Mouse (Mus musculus): Measurements from ENCODE around the gene Mtg2.

The Mtg2 gene

DNA sequence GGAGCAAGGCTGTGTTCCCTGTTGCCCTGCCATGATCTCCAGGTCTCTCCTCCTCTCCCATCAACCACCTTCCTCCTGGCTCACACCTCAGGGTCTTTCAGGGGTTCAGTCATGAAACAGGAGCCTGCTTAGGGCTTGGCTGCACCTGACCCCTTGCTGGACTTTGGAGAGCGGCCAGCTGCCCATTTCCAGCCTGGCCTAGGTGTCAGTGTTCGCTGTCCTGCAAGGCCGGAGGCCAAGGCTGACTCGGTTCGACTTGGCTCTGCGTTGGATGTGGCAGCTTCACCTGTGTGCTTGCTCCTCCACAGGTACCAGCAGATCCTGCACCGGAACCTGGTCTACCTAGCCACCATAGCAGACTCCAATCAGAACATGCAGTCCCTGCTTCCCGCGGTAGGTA lies 17.4 kb upstream of the Mtg2 start:
- DNase-seq: no peak

DNA sequence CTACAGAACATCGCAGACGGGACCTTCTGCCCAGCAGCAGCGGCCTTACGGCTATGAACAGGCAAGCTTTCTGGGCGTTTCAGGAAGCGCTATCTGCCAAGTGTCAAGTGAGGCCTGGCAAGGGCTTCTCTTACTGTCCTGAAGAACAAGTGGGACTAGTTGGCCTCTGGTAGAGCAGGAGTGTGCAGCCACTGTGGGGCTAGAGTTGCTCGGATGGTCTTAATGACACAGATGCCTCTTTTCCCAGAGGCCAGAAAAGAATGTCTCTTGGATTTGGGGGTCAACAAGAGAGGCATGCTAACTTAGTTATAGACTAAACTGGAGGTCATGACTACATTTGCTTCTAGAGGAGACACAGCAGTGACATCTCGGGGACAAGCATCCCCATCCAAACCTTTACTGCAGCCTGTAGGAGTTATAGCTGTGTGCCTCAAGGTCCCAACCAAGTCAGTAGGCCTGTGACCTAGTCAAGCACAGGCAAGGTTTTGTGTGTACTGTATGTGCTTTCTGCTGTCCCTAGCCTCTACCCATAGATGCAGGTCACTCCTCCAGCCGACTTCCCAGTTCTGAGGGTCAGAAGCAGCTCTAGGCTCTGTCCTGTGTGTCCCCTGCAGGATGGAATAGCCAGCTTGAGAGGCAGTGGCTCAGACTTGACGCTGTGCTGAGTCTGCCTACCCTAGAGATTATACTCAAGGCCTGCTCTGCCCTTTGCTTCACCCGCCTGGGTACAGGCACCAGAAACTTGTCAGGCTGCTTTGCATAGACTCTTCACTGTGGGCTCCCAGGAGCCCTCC lies 6.9 kb upstream of the Mtg2 start:
- DNase-seq: no peak

DNA sequence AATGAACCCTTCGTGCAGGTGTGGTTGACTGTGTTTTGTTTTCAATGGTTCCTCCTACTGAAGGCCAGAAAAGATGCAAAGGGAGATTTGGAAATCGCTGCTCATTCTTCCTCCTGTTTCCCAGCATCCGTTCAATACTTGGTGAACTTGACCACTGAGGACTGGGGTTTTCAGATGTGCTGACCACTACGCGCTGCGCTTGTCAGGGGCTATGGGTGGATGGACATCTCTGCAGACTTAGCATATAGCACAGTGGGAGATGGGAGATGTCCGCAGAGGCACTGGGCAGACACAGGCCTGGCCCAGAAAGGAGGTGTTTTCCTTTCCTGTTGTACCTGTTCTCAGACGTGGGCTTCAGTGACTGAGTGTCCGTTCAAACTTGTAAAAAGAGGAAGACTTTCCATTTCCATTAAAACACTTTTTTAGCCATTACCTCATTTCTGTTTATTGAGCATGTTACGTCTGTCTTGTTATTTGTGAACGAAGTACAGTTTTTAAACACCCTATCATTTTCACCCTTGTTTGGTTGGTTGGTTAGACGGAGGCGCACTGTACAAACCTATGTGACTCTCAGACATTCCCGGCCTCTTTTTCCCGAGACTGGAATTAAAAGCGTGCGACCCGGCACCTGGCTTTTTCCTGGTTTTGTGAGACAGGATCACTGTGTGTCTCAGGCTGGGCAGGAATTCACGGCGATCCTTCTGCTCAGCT lies 463 bp upstream of the Mtg2 start:
- no peak for DNase-seq

DNA sequence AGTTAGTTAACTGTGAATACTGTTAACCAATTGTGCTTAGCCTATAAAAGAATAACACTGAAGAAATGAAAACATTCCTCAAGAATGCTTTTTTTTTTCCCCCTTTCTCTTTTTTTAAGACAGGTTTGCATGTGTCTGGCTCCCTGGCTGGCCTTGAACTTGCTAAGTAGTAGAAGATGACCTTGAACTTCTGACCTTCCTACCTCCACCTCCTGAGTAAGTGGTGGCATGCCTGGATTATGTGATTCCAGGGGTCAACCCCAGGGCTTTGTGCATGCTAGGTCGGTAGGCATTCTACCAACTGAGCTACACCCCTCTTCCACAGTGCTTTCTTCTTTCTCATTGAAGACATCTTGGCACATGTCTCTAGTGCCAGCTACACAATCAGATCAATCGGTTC lies 1.3 kb downstream of the Mtg2 start:
- DNase-seq: no peak

DNA sequence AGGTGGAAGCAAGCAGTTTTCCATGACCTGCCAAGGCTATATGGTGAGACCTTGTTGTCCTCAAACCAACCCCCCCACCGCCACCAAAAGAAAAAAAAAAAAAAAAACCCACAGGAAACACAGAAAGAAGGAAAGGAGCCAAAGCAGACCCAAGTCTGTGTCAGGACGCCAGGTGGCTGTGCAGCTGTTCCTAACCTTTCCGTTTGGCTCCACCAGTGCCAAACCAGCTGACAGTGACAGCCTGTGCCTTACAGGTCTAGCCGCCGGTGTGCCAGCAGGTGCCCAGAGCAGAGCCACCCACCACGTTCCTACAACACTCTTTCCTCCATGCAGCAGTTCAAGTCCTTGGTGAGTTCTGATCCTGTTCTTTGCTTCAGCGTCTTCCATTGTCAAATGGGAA lies 2.5 kb downstream of the Mtg2 start:
- no peak for DNase-seq

DNA sequence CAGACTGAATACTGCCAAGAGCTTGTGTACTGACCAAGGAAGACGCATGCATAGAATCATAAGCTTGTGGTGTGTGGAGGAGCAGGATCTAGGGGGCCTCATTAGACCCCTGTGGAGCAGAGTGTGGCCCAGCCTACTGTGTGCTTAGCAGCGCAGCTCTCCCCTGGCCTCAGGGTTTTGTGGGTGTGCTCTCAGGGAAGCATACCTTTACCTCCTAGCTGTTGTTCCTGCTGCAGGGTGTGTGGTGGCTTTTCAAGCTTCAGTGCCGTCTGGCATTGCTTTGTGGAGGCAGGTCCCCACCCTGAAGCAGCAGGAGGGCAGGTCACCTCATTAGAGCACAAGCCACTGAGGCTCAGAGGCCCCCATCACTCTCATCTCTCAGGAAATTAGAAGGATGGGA lies 7.2 kb downstream of the Mtg2 start:
- DNase-seq: no peak

DNA sequence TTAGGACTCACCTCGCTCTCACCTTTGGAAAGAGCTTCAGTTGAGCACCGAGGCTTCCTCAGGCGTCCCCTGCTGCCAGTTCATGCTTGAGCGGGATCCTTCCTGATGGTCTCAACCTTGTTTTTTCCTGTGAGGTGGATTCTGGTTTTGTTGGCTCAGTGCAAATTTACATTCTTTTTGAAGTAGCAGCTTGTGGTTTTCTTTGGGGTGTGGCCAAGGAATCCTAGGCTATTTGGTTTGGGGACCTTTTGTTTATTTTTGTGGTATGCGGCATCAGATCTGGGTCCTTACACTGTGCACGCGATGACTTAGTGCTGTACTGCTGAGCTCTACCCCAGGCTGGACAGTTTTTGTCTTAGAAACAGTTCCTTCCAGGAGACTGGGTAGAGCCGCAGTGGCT lies 10.3 kb downstream of the Mtg2 start:
- DNase-seq: no peak

DNA sequence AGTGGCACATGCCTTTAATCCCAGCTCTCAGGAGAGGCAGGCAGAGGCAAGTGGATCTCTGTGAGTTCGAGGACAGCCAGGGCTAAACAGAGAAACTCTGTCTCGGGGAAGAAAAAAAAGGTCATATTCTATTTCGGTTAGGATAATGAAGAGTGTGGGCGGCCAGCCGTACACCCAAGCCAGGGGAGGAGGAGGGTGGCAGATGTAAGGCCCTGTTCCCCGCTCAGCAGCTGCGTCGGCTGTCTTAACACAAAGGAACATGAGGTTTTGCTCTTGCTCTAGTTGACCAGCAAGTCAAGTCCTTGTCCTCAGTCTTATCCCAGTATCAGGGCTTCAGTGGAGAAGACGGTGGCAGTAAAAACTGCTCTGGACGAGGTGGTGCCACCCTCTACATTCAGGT lies 12.7 kb downstream of the Mtg2 start:
- no peak for DNase-seq

DNA sequence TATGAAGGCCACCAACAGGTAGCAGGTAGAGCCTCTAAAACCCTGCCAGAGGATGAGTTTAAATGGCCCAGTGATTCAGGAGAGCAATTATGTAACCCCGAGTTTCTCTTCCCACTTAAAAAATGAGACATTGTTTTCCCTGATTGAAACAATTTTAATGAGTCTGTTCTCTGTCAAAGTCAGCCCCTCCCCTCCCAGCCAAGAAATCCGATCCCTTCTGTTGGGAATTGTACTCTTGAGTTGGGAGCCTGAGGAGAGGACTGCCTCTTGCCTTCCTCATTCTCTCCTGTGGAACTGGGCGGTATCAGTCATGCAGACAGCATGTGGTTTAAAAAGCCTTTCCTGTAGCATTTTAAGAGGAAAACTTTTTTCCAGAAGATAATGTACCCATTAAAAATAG lies 14.2 kb downstream of the Mtg2 start:
- DNase-seq: no peak

DNA sequence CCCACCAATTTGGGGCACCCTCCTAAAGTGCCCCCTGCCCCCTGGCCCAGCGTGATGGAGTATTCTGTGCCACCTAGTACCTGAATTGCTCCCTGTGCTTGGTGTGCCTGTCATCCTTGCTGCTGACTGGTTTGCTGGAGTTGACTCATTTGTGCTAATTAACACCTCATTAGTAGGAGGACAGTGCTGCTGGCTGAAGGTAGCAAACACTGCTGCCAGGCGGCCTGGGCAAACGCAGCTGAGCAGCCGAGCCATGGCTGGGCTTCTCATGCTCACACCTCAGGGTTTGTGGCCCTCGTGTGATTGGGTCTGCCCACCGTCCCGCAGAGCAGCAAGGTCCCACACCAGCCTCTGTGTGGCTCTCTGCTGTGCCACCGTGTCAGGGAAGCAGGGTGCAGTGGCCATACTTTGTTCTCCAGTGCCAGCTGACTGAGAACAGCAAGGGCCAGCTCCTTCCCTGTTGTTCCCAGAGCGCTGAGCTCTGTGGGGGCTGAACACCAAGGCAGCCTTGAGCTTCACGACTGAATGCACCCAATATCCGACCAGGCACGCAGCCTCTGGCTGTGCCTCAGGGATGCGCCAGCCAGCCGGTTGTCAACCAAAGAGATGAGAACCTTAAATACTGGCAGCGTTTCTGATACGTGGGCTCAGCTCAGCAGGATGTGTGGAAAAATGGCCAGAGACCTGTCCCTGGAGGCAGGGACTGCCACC lies 15.7 kb downstream of the Mtg2 start:
- DNase-seq: peak; percentile 63 to 64

DNA sequence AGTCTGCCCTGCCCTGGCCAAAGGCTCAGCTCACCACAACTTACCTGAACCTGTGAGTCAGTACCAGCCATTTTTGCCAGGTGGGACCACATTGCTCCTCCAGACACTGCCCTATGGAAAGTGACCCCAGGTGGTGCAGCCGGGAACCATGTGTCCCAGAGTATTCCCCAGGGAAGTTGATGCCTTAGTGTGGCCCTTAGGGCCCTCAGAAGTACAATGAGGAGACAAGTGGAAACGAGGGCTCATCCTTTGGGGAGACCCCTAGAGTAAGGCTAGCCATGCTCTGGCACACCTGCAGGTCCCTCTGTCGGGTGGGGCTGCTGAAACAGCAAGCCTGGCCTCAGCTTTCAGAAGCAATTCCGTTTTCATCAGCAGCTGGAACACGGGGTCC lies 16.2 kb downstream of the Mtg2 start:
- DNase-seq: no peak

DNA sequence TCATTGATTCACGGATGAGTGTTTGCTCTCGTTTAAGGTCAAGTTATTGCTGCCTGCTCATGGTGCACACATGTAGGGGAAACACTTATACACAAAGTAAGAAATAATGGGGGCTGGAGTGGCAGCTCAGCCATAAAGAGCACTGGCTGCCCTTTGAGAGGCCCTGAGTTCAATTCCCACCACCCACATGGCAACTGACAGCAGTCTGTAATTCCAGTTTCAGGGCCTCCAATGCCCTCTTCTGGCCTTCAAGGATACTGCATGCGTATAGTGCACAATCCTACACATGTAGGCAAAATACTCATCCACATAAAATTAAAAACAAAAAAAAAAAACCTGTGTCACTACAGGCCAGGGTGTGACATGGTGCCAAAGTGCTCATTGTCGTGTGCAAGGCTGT lies 17.1 kb downstream of the Mtg2 start:
- no peak for DNase-seq

DNA sequence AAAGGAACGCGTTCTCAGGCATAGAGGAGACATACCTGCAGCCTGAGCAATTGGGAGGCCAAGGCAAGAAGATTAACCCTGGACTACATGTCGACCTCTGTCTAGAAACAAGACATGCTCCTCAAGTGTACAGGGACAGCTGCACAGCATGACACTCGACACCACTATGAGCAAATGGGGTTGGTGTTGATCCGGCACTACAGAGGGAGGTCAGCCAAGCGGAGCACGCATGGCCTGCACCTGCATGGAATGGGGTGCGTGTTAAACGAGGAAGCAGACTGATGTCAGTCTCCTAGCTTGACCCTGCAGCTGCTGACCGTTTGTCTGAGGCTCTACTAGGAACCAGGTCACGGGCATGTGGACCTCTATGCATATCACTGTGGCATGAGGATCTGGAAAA lies 19.9 kb downstream of the Mtg2 start:
- no peak for DNase-seq

DNA sequence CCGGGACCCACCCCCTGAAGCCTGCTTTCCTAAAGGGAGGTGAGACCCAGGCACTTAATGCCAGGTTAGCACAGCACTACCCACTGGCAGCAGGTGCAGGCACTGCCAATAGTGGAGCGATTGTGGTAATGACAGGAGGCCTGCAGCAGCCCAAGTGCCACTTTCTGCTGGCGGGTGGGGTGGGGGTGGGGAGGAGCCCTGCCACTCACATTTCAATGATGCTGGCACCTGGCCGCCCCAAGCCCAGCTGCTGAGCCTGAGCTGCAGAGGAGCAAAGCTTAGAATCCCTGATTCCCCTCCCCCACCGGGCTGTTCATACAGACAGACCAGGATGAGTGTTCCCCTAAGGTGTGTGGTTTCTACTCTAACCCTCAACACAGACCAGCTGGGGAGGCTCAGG lies 25.3 kb downstream of the Mtg2 start:
- DNase-seq: peak in 1 of 2 experiments; percentile 27

DNA sequence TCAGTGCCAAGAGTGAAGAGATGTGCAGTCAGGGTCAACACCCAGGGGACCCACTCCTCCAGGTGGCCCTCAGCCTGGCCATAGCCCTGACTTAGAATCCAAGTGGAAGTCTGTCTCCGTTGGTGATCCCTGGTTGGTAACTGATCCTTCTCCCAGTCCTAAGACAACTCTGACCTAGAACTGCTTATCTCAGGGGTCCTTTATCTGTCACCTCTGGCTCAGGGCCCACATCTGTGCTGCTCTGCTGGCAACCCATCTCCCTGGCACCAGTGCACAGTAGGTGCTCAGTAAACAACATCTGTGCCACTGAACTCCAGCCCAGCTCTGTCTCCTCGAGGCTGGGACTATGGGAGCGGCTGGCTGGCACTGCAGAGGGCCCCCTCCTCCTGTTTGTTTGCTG lies 27.2 kb downstream of the Mtg2 start:
- no peak for DNase-seq

DNA sequence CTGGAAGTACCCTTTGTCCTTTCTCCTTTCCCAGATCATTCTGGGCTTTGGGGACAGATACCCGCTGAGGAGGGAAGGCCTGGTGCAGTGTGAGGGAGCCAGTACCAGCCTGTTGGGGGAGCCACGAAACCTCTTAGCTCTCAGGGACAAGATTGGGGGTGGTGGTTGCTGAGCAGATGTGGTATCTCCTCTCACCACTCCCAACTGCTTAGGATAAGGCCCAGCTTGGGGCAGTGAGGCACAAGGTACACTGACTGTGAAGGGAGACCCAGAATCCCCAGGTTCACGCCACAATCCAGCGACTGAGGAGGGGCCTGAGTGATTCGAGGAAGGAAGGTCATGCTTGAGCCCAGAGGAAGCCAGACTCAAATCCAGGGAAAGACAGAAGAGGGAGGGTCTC lies 27.8 kb downstream of the Mtg2 start:
- no peak for DNase-seq

DNA sequence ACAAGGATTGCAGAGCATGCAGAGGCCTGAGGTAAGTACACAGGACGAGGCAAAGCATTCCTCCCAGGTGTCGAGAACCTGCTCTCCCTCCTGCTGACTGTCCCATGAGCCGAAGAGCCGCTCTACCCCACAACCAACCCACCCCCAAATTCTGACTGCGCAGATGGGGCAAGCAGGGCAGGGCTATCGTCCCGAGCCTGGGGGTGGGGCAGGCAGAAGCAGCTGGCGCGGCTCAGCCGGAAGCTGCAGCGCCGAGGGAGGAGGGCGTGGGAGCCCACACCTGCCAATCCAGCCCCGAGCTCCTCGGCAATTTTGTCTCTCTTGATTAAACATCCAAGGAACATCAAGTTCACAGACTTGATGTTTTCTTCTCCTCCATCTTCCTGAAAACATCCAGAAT lies 29.1 kb downstream of the Mtg2 start:
- no peak for DNase-seq

DNA sequence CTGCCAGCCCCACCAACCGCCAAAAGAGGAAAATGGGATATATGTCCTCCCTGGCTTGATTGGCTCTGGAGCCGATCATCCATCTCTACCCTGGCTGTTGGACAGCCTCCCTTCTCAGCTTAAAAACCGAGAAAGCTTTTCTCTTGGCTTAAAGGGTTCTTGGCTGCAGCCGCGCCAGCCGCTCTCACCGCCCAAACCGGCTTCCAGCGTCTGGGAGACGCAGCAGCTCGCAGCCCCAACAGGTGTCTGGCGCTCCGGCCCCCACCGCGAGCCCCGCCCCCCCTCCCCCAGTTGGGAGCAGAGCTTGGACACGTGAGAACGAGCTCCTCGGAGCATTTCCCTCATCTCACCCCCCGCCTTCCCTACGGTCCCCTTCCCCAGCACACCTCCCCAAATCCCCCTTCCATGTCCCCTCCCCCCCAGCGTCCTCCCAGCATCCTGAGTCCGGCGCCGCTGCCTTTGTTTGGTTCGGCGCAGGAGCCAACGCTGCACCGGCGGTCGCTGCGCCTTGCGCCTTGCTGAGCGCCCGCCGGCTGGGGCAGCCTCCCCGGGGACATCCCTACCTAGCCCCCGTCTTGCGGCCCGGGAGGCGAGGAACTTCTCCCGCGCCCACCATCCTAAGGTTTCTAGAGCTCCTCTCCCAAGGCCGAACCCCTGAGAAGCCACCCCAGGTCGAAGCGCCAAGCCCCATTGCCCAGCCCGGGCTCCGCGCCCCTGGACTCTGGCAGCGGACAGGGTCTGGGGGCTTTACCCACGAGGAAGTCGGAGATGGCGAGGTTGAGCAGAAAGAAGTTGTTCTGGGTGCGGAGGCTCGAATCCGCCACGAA lies 33.0 kb downstream of the Mtg2 start:
- peak in 1 of 2 experiments; percentile 40 for DNase-seq

DNA sequence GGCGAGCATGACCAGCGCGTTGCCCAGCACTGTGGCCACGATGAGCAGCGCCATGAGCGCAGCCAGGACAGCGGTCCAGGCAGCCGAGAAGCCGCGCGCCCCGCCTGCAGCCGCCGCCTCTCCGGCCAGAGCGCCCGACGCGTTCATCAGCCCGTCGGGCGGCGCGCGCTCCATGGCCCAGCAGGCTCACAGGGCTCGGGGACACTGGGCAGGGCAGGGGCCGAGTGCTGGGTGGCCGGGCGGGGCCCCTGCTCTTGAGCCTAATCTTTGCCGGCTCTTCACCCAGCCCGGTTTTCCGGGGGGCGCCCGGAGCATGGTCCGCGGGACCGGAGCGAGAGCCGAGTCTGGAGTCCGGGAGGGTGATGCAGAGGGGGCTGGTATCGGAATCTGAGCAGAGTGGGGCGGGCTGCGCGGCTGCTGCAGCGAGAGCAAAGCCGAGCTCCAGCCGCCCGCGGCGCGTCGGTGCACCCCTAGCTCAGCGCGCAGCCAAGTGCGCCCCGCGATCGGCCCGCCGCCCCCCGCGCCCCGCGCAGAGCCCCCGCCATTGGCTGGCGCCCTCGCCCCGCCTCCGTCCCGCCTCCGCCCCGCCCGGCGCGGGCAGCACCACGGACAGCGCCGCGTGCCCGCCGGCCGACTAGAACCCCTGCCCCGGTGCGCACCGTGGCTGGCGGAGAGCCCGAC lies 33.7 kb downstream of the Mtg2 start, which contains the start of gene Hrh3:
TSS of gene Hrh3 (minus strand) at position 511 of the 681 bp plus-strand sequence.
- peak; percentile 69 to 72 for DNase-seq

DNA sequence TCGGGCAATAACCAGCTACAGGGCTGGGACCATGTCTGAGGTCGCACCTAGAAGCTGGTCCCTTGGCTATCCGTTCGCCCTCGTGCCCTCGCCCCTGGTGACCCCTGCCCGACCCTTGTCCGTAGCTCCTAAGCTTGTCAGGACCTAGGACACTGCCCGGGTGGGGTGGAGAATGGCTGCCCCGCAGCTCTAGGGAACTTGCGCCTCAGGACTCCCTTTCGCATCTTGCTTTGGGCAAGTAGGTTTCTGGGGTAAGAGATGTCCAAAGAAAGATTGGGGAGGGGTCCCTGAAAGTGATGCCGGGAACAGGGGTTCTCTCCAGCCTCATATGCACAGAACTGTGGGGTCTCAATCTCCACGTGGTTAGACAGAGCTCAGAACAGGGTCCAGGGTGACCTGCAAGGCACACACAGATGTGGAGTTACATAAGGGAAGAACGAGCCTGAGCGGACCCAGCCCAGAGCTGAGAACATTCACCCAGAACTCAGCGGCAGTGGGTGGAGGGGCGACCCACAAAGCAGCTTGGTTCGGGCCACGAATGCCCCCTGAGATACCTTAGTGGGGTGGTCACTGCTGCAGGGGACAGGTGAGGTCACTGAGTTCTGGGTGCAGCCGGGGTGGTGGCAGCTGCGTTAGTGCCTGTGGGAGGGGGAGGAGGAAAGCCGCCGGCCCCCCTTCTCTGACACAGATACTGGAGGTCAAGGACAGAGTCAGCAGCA lies 34.4 kb downstream of the Mtg2 start:
- DNase-seq: peak in 1 of 2 experiments; percentile 14

DNA sequence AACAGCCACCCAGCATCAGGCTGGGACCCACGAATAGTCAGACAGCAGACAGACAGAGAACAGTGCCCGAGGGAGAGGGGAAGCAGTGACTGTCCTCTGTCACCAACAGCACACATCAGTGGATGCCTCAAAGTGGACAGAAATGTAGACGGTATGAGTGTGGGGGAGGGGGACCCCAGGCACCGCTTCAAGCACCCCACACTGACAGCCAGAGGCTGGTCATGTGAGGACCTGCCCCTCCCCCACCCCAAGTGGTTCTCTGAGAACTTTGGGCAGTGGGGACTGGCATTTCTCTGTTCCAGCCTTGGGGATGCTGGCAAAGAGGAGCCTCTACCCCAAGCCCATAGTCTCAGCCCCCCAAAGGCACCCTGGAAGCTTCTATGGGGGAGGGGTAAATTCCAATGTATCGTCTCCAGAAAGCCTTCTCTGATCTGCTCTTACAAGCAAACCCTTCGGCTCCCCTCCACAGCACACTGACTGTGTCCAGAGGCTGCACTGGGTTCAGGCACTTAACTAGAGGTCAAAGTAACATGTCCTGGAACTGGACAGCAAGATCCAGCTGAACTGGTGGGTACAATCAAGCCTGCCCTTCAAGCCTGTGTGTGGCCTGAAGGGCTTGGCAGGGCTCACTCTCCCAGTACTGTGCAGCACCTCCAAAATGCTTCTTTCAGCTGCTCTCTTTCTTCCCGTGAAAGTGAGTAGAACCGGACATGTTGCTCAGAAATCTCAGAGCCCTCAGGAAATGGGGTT lies 35.2 kb downstream of the Mtg2 start:
- DNase-seq: peak in 1 of 2 experiments; percentile 56

Data from cerebellum, postnatal 14 days (tissue).